Mouse (Mus musculus) right cerebral cortex, postnatal 25 days (tissue): ENCODE results near the gene Pfkl.
"Not testable (repeated sequence)": the region's sequence is repeated elsewhere in the genome, so short reads cannot be mapped to it uniquely, and the experiment has no call there.

Experiments used
- DNase-seq: peaks from one replicate; pipeline ENCODE4 v3.0.0; 2022

Gene Pfkl

GRCm38 (mm10) chr10:78011116-78011515 lies 1.2 kb upstream of the Pfkl start:
- not testable (repeated sequence) for DNase-seq

DNA sequence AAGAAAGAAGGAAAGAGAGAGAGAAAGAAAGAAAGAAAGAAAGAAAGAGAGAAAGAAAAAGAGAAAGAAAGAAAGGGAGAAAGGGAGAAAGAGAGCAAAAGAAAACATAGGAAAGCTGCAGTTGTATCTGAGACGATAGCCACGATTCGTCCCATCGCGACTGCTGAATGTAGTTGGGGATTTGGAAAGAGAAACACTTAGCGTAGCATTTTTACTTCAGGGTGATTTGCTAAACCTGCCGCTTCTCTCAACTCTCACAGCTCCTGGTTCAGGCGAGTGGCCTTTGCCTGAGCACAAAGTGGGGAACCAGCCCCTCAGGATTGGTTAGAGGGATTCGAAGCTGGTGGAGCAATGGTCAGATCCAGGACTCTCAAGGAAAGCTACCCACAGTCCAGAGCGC lies 452 bp upstream of the Pfkl start:
- DNase-seq: no peak

- peak; percentile 91 for DNase-seq
Observed at GRCm38 (mm10) chr10:78009184-78009944, 519 bp downstream of the Pfkl start.

- no peak for DNase-seq
Observed at GRCm38 (mm10) chr10:78008169-78008568, 1.7 kb downstream of the Pfkl start.

DNA sequence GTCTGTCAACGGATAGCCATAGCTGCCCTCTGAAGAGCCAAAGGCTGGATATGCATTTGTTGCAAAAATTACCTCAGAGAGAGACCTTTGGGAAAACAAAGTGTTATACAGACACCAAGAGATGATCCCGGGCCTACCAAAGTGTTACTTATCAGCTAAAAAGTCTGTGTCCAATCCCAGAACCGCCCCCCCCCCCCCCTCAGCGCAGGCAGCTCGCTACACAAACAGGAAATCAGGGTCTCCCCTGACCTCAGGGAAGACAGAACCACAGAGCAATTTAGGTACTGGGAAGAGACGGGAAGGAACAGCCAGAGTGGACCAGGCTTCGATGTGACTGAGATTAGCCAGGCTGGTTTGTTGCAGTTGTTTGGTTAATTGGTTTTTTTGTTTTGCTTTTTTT lies 2.7 kb downstream of the Pfkl start:
- no peak for DNase-seq

DNA sequence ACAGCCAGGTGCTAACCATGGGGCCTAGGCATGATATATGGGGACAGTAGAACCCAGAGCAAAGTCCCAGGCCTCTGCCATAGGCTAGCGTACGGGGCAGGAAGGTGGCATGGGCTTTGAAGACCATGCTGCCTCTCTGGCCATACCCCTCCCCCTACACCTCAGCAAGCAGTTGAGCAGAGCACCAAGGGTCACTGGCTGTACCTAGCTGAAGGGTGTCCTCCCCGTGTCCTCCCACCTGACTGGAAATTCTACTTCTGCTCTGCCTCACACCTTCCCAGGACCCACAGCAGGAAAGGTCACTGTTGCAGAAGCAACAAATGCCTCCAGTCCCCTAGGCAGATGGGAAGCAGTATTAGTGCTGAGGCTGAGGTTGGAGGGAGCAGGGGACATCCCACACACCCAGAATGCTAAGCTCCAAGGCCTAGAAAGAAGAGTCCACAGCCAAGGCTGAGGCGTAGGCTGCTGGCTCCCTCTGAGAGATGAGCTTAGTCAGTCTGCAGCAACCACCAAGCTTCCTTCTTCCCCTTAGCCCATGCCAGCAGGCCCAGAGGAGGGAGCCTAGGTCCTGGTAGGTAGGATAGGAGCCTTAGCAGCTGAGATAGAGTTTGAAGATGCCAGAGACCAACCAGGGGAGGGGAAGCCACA lies 4.0 kb downstream of the Pfkl start:
- DNase-seq: peak; percentile 32

DNA sequence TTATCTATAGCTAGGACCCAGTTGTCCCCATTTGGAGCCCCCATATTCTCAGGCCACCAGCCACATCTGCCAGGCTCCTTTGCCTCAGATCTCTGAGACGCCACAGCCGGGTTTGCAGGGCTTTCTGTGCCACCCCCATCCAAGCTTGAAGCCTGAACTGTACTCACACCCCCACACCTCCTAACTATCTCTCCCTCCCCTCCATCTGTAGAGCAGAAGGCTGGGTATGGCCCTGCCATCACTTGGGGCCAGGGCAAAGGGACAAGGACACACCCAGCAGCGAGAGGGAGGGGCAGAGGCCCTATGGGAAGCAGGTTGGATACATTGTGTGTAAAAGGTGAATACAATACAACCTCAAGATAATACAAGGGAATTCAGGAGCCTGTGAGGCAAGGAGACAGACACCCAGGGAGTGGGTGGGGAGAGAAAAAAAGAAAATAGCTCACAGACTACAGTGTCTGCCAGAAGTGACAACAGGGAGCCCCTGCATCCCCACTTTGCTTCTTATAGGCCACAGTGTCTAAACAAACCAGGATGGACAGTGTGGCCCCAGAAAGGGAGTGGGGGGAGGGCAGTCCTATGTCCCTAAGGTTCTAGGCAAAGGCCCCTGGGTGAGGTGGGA lies 5.3 kb downstream of the Pfkl start:
- peak; percentile 65 for DNase-seq

DNA sequence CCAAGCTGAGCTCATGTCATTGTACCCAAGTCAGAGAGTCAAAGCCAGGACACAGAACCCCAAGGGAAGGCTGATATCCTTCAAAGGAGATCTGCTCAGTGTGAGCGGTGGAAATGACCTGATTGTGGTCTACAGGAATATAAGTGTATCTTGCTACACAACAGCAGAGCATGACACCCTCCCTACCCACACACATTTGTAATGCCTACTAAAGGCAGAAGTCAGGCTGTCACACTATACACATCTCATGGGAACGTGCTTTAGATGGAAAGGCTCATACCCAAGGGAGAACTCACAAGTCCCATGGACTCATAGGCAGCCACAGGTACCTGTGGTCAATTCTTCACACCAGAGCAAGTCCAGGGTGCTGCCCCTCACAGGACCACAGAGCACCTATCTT lies 7.6 kb downstream of the Pfkl start:
- DNase-seq: no peak

DNA sequence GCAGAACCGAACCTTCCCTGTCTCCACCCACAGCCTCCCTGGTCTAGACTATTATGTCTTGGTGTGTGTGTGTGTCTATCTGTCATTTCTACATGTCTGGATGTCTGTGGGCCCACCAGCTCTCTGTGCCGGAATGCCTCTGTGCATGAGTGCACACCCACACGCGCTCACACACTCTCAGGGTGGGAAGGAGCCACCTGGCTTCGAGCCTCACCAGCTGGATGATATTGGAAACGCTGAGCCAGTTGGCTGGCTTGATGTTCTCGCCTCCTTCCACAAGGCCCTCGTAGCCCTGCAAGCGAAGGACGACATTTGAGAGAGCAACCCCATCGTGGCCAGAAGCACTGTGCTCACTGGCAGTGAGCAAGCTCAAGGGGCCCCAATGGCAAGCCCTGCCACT lies 8.1 kb downstream of the Pfkl start:
- peak; percentile 88 for DNase-seq

DNA sequence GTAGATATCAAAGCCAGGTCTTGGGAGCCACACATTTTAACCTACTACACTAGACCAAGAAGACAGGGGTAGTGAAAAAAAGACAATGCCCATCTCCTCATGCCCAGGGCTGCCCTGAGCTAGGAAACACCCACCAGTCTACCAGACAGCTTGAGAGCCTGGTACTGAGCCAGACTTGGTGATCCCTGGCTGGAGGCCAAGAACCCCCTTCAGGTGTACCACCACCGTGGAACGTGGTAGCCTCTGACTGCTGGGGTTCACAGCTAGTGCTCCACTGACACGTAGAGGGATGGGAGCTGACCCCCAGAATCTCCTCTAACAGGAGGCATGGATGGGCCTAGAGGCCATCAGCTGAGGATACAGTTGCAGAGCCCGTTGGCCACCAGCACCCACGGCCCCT lies 9.7 kb downstream of the Pfkl start:
- no peak for DNase-seq

GRCm38 (mm10) chr10:77995639-77996038 lies 14.2 kb downstream of the Pfkl start:
- no peak for DNase-seq

DNA sequence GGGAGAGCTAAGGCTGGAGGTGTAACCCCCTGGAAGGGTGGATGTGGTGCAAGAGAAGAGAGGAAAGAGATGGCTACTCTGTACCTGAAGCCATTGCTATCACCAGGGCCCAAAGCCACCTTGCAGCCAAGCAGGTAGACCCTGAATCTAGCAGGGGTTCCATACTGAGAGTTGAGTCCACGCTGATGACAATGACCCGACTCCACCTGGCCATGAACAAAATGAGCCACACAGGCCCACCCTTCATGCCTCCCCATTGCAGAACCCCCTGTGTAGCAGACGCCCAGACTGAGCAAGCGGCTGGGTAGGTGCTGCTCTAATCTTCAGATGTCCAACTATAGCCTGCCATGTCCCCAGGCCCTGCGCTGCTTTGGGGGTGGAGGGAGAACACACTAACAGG lies 24.1 kb downstream of the Pfkl start:
- no peak for DNase-seq

DNA sequence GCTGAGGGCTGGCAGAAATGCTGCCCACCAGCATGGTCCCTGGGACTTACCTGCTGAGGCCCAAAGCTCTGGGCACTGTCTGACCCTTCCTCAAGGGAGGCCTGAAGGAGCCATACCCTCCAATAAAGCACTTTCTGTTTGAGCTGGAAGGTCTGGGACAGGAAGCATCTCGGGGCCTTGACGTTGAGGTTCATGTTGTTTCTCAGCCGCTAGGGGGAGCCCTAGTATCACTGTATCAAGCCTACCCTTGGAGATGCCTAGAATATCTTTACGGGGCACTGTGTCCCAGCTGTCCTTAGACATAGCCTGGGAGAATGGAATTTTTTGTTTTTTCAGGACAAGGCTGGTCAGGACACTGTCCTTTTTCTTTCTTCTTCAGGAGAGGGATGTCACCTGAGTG lies 25.2 kb downstream of the Pfkl start:
- DNase-seq: peak; percentile 69

- peak; percentile 100 for DNase-seq
Observed at GRCm38 (mm10) chr10:77978351-77979350, 31.2 kb downstream of the Pfkl start, which contains the start of gene 1810043G02Rik. TSS of gene 1810043G02Rik (plus strand) at chr10:77978524.

GRCm38 (mm10) chr10:77976458-77977150 lies 33.3 kb downstream of the Pfkl start:
- no peak for DNase-seq

- DNase-seq: no peak
Observed at GRCm38 (mm10) chr10:77975653-77976052, 34.2 kb downstream of the Pfkl start.

DNA sequence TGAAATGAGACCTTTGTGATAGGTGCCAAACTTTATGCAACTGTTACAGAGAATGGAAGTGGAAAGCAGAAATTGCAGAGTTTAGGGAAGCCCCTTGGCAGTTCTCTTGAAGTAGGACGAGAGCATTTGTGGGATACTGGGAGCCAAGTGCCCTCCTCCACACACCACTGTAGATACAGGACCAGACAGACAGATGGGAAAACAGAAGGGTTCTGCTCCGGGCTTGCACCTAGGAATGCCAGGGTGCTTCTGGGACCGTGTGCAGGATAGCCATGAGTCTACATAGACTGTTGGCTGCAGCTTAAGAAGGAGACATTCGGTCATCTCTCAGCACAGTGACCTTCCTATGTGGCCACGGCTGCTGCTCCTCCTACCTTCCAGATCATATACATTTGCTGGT lies 35.1 kb downstream of the Pfkl start:
- DNase-seq: no peak

DNA sequence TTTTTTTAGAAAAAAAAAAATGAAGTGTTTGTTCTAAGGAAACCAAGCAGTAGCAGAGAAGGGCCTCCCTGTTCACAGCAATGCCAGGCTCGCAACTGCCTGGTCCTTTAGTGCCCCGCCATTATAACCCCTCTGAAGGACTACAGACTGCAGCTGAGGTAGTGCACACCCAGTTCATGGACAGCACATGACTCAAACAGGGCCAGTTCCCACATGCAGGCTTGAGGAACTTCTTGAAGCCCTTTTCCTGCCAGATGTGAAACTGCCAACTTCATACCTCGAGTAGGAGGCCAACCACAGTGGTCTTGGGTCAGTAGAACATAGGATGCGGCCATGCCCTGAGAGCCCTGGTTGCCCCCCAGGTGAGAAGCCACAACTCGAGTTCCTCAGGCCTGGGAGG lies 35.6 kb downstream of the Pfkl start:
- DNase-seq: no peak

DNA sequence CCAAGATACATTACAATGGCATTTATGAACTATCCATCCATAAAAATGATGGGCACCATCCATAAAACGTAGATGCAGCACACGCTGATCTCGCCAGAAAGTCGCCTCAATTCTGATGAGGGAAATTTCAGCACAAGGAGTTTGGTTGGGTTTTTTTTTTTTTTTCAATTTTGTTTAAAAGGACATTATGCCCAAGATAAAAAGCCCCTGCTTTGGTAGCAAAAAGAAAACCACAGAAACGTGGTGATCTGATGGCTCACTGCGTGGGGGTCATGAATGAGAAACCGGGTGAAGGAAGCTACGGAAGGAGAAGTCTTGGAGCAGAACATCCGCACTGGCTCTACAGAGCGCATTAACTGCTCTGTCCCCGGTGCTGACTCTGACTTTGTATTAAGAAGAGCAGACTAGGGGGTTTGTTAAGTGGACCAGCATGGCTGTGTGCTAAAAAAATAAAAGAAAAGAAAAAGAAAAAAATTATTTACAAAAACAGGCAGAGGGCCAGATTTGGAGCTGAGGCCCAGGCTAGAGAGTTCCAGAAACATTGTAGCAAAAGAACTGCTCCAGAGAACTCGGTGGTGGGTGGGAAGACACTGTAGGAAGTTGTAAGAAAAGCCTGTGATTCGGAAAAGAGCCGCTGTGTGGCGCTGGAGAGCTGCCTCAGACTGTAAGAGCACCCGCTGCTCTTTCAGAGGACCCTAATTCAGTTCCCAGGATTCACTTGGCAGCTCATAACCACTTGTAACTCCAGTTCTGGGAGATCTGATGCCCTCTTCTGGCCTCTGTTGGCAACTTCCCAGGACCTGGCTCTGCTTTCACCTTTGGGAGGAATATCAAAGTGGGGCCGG lies 38.0 kb downstream of the Pfkl start:
- DNase-seq: no peak

GRCm38 (mm10) chr10:77971191-77971590 lies 38.7 kb downstream of the Pfkl start:
- no peak for DNase-seq

GRCm38 (mm10) chr10:77970481-77970880 lies 39.4 kb downstream of the Pfkl start, which contains the start of gene Trpm2:
TSS of gene Trpm2 (minus strand) at chr10:77970563.
- no peak for DNase-seq
